Mouse (Mus musculus): ENCODE results near the gene Atrnl1.
"Not testable (repeated sequence)": the region's sequence is repeated elsewhere in the genome, so short reads cannot be mapped to it uniquely, and the experiment has no call there.

The Atrnl1 gene

GRCm38 (mm10) chr19:57610058-57610475 lies 767 bp upstream of the Atrnl1 start:
- no peak for DNase-seq

GRCm38 (mm10) chr19:57611291-57612178 lies 701 bp downstream of the Atrnl1 start:
- DNase-seq = peak; percentile 42

- no peak for DNase-seq
These were observed 1.3 kb downstream of the Atrnl1 start for GRCm38 (mm10) chr19:57612179-57612472.

GRCm38 (mm10) chr19:57615972-57616621 lies 5.3 kb downstream of the Atrnl1 start:
- DNase-seq = no peak

GRCm38 (mm10) chr19:57619088-57619487 lies 8.3 kb downstream of the Atrnl1 start:
- no peak for DNase-seq

- DNase-seq = no peak
These were observed 11.0 kb downstream of the Atrnl1 start for GRCm38 (mm10) chr19:57621814-57622213.

- DNase-seq = no peak
These were observed 14.9 kb downstream of the Atrnl1 start for GRCm38 (mm10) chr19:57625738-57626137.

GRCm38 (mm10) chr19:57627251-57627650 lies 16.4 kb downstream of the Atrnl1 start:
- no peak for DNase-seq

GRCm38 (mm10) chr19:57642536-57642935 lies 31.7 kb downstream of the Atrnl1 start:
- peak; percentile 16 for DNase-seq

GRCm38 (mm10) chr19:57642980-57643379 lies 32.1 kb downstream of the Atrnl1 start:
- DNase-seq = no peak

- DNase-seq = no peak
These were observed 37.5 kb downstream of the Atrnl1 start for GRCm38 (mm10) chr19:57648202-57648943.

GRCm38 (mm10) chr19:57648944-57649271 lies 38.1 kb downstream of the Atrnl1 start:
- no peak for DNase-seq

- DNase-seq = peak; percentile 71
These were observed 44.2 kb downstream of the Atrnl1 start for GRCm38 (mm10) chr19:57655083-57655482.

GRCm38 (mm10) chr19:57655491-57655890 lies 44.7 kb downstream of the Atrnl1 start:
- DNase-seq = no peak

- DNase-seq = no peak
These were observed 46.7 kb downstream of the Atrnl1 start for GRCm38 (mm10) chr19:57657426-57658087.

GRCm38 (mm10) chr19:57658111-57659091 lies 47.6 kb downstream of the Atrnl1 start:
- no peak for DNase-seq

- DNase-seq = no peak
These were observed 56.2 kb downstream of the Atrnl1 start for GRCm38 (mm10) chr19:57667011-57667410.

GRCm38 (mm10) chr19:57667946-57668345 lies 57.1 kb downstream of the Atrnl1 start:
- no peak for DNase-seq

GRCm38 (mm10) chr19:57679455-57679854 lies 68.6 kb downstream of the Atrnl1 start:
- DNase-seq = no peak

- peak; percentile 50 for DNase-seq
These were observed 75.8 kb downstream of the Atrnl1 start for GRCm38 (mm10) chr19:57686596-57686995.

GRCm38 (mm10) chr19:57692566-57692965 lies 81.7 kb downstream of the Atrnl1 start:
- DNase-seq = no peak

GRCm38 (mm10) chr19:57696781-57697180 lies 85.9 kb downstream of the Atrnl1 start:
- not testable (repeated sequence) for DNase-seq

All from right cerebral cortex, postnatal 14 days (tissue).